Mouse (Mus musculus) heart, postnatal 0 days (tissue): Measurements from ENCODE around the gene Asap3. TPM values are rescaled to one million over a fixed set of nuclear protein-coding genes. Genes with fewer than 3 reads are reported as not detected.
A peak's percentile ranks its signal among the peaks of the same experiment; 100 is the strongest.

Experiments
- ATAC-seq: fragments of 200-750 bp; cut with Nextera tagmentation; 2 replicates; pipeline ENCODE4 v1.8.0; 2017; ENCODE audit warnings: low read depth, moderate number of reproducible peaks, moderate library complexity; ENCODE audit not compliant: insufficient read depth
- DNase-seq: peaks from one replicate; pipeline ENCODE4 v3.0.0-alpha.2; 2016; ENCODE audit warnings: low spot score
- H3K27ac ChIP-seq: fragments of 300-500 bp; sonication (generic); 2 replicates; pipeline ENCODE4 v1.5.1; 2014; ENCODE audit warnings: low read depth, mild to moderate bottlenecking
- H3K27me3 ChIP-seq: fragments of 300-500 bp; sonication (generic); 2 replicates; pipeline ENCODE4 v1.6.1; 2014; ENCODE audit warnings: low read length, mixed read lengths; ENCODE audit not compliant: control insufficient read depth, insufficient read depth
- H3K36me3 ChIP-seq: fragments of 300-500 bp; sonication (generic); replicated peaks from 2 replicates; pipeline ENCODE4 v1.6.1; 2014; ENCODE audit warnings: low read length, mixed read lengths; ENCODE audit not compliant: control insufficient read depth, insufficient read depth
- H3K4me1 ChIP-seq: fragments of 300-500 bp; sonication (generic); 2 replicates; pipeline ENCODE4 v1.6.1; 2014; ENCODE audit warnings: antibody characterized with exemption; ENCODE audit not compliant: control insufficient read depth, insufficient read depth
- H3K4me2 ChIP-seq: fragments of 300-500 bp; sonication (generic); 2 replicates; pipeline ENCODE4 v1.6.1; 2014; ENCODE audit warnings: low read depth, mild to moderate bottlenecking, low read length, moderate library complexity
- H3K4me3 ChIP-seq: fragments of 300-500 bp; sonication (generic); 2 replicates; pipeline ENCODE4 v1.5.1; 2014; ENCODE audit warnings: low read depth, low read length
- H3K9ac ChIP-seq: fragments of 300-500 bp; sonication (generic); replicated peaks from 2 replicates; pipeline ENCODE4 v1.6.1; 2014; ENCODE audit warnings: low read depth, low read length, mixed read lengths
- H3K9me3 ChIP-seq: fragments of 300-500 bp; sonication (generic); replicated peaks from 2 replicates; pipeline ENCODE4 v1.6.1; 2016; ENCODE audit warnings: low read length; ENCODE audit not compliant: control insufficient read depth
- CTCF ChIP-seq: IDR thresholded peaks from 2 replicates; pipeline ENCODE4 v1.5.1; 2016; ENCODE audit warnings: antibody characterized with exemption, control low read depth, low read depth
- EP300 ChIP-seq: IDR thresholded peaks from 2 replicates; pipeline ENCODE4 v1.6.1; 2016; ENCODE audit warnings: antibody characterized with exemption, low read depth
- WGBS: fragments of 180-500 bp; shearing (Covaris S2); extraction: QIAGEN DNeasy Blood & Tissue Kit; methylation state at CpG from one replicate; pipeline ENCODE4 v1.1.7; 2014; 5-methylcytosine and 5-hydroxymethylcytosine counted together
- polyA plus RNA-seq: library from polyadenylated mRNA; unstranded; fragments of >200 nt; fragmentation: Nextera tagmentation; extraction: Ambion mirVana; gene quantifications from 2 replicates; pipeline ENCODE4 v1.2.1, GENCODE M21; 2015
- total RNA-seq: library from RNA; depleted of rRNA; stranded (reverse); fragments of >200 nt; gene quantifications from 2 replicates; pipeline ENCODE4 v1.2.3, GENCODE M21; 2014; ENCODE audit warnings: low replicate concordance; rRNA removed

The Asap3 gene
- total RNA-seq (2.9 and 3.2 TPM in 2 replicates), polyA plus RNA-seq (1.7 and 2.0 TPM in 2 replicates)

DNA sequence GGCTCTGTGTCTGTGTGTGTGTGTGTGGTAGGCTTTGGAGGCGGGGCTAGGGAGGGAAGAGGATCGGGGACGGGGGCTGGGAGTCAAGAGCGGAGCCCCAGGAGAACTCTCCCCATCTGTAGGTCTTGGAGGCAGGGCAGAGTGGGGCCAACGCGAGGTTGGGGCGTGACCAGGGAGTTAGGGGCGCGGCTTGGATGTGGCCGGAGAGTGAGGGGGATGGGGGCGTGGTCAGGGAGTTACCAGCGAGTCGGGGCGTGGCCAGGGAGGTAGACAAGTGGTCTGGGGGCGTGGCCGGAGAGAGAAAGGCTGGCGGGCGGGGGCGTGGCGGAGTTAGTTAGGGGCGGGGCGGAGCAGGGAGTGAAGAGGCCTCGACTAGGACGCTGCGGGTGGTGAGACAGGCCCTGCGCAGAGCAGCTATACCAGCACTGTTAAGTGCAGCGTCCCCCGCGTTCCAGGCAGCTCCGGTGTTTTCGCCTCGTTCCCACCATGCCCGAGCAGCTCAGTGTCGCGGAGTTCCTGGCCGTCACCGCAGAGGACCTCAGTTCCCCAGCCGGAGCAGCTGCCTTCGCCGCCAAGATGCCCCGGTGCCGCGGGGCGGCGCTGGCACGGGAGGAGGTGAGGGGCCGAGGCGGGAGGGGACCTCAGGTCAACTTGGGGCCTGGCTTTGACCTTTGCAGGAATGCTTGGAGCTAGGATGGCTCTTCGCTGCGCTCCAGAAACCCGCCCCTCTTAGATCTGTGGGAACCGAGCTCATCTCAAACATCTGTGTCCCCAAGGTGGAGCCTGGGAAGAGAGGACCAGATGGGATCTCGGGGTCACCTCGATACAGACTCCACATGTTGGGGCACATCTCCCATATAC, at the start of gene Asap3:
TSS of gene Asap3 (plus strand) at position 333 of the 861 bp plus-strand sequence.
- ATAC-seq (peak; percentile 93), DNase-seq (peak; percentile 96)
- no peak for TF ChIP-seq EP300
- TF ChIP-seq CTCF = peak; percentile 20; the same call in 1 of the 2 replicates
- Histone ChIP-seq H3K9me3 (no peaks in the 10 kb centered on the region), H3K36me3 (no peaks in the 10 kb centered on the region), H3K27ac (0 out of 2 replicates have a peak within 1 kb of the TSS, but pooled peaks have one; percentile 22), H3K9ac (peak within 1 kb of the TSS; percentile 44; the same call in 1 of the 2 replicates), H3K27me3 (no peaks in the 10 kb centered on the region), H3K4me1 (peaks cover 12% of the 10 kb centered on the region), H3K4me3 (peak within 1 kb of the TSS; percentile 60), H3K4me2 (peak within 1 kb of the TSS; percentile 91)
- under 1% methylated on average over 51 of the region's 54 CpGs for WGBS

DNA sequence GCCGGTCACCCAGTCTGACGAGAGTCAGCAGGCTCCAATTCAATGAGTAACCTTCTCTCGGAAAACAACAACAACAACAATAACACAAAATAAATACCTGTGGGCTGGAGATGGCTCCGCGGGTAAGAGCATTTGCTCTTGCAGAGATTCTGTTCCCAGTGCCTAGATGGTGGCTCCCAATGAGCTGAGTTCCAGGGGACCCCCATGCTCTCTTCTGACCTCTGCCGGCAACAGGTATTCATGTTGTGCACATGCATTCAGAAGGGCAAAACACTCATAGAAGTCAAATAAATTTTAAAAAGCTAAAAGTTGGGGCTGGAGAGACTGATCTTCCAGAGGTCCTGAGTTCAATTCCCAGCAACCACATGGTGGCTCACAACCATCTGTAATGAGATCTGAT, 47.7 kb upstream of the Asap3 start:
- H3K27ac ChIP-seq = no peak overlapping the region
- H3K4me2 ChIP-seq = no peak overlapping the region
- H3K4me1 ChIP-seq = no peaks in the 10 kb centered on the region
- no peak overlapping the region for H3K9ac ChIP-seq
- DNase-seq (no peak), ATAC-seq (no peak)
- H3K27me3 ChIP-seq = no peaks in the 10 kb centered on the region
- no peaks in the 10 kb centered on the region for H3K9me3 ChIP-seq
- TF ChIP-seq EP300 (no peak), CTCF (peak; percentile 11; the same call in 1 of the 2 replicates)
- WGBS = 75% methylated on average over 6 of the region's 6 CpGs
- no peaks in the 10 kb centered on the region for H3K36me3 ChIP-seq
- H3K4me3 ChIP-seq = no peak overlapping the region

DNA sequence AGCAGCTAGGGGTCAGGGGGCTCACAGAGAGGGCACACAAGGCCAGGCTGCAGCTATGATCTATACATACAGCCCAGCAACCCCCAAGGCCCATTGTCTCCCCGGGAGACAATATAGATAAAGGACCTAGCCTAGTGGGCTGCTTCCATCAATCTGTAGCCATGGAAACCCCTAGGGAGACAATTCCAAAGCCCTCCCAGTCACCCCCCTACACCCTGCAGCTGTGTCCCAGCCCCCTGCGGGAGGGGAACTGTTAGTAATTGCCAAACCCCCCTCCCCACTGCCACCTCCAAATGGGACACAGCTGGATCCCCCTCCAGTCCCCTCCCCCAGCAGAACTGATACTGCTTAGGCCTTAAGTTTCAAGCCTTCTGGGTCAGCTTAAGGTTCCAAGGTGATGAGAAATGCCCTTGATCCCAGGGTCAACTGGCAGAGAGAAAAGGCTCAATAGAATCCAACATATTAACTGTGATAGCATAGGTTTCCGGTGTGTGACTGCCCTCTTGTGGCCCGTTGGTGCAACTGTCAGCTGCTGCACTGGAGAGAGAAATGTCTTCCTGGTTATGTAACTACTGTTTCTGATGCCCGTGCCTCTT, 46.3 kb upstream of the Asap3 start:
- TF ChIP-seq EP300 (no peak), CTCF (peak; percentile 96)
- no peaks in the 10 kb centered on the region for H3K36me3 ChIP-seq
- DNase-seq (peak; percentile 84), ATAC-seq (peak; percentile 55; the same call in 1 of the 2 replicates)
- no peak overlapping the region for H3K4me2 ChIP-seq
- WGBS = 12% methylated on average over 5 of the region's 5 CpGs
- no peaks in the 10 kb centered on the region for H3K9me3 ChIP-seq
- H3K9ac ChIP-seq = no peak overlapping the region
- H3K27ac ChIP-seq = no peak overlapping the region
- H3K4me3 ChIP-seq = no peak overlapping the region
- no peaks in the 10 kb centered on the region for H3K4me1 ChIP-seq
- H3K27me3 ChIP-seq = no peaks in the 10 kb centered on the region

DNA sequence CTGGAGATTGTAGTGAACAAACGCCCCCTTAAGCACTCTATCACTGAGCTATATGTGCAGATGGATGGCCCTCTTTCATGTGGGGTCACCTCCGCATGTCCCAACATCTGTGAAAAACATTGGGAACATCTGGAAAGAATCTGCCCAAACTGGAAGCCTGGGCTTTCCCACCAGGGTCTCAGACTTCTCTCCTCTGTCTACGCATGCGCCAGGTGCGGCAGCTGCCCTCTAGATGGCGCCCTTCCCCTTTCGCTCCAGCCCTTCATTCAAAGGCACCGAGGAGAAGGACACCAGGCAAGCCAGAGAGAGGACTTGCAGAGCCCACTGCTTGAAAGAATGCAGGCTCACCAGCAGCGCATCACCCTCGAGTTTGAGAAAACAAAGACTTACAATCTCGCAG, 42.7 kb upstream of the Asap3 start:
- WGBS = under 1% methylated on average over 11 of the region's 11 CpGs
- Histone ChIP-seq H3K27ac (no peak overlapping the region), H3K9me3 (no peaks in the 10 kb centered on the region), H3K4me3 (no peak overlapping the region), H3K27me3 (no peaks in the 10 kb centered on the region), H3K4me1 (no peaks in the 10 kb centered on the region), H3K4me2 (no peak overlapping the region), H3K36me3 (no peaks in the 10 kb centered on the region), H3K9ac (no peak overlapping the region)
- DNase-seq (peak; percentile 86), ATAC-seq (peak; percentile 81)
- TF ChIP-seq CTCF (peak; percentile 99), EP300 (no peak)

DNA sequence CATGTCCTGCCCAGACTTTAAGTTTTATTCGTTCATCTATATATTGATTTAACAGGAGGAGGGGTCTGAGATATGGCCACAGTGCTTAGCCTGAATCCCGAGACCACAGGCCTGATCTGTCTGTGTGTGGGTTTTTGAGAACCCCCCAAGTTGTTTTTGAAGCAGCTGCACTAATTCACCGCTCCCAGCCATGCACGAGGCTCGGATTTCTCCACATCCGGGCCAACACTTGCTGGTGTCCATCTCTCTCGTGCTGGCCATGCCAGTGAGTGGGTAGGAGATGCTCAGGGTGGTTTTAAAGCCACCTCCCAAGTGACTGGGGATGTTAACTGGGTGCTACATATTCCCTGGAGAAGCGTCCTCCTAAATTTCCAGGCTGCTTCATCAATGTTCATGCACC, 41.2 kb upstream of the Asap3 start:
- Histone ChIP-seq H3K27me3 (no peaks in the 10 kb centered on the region), H3K9me3 (no peaks in the 10 kb centered on the region), H3K4me3 (no peak overlapping the region), H3K36me3 (no peaks in the 10 kb centered on the region), H3K4me1 (no peaks in the 10 kb centered on the region), H3K27ac (no peak overlapping the region), H3K4me2 (no peak overlapping the region), H3K9ac (no peak overlapping the region)
- WGBS = 80% methylated on average over 8 of the region's 8 CpGs
- ATAC-seq (no peak), DNase-seq (no peak)
- TF ChIP-seq CTCF (no peak), EP300 (no peak)
